Mouse (Mus musculus) liver, adult 2 months (tissue): ENCODE results near the gene Drg1. TPM values are rescaled to one million over a fixed set of nuclear protein-coding genes. Genes with fewer than 3 reads are reported as not detected.

Experiments
- DNase-seq: peaks from one replicate; pipeline ENCODE4 v3.0.0-alpha.2; 2011; ENCODE audit warnings: low read depth, low spot score; ENCODE audit errors: extremely low read depth
- H3K27ac ChIP-seq: fragments of 200-500 bp; replicated peaks from 2 replicates; pipeline ENCODE4 v1.5.1; 2012; ENCODE audit warnings: low read depth, mild to moderate bottlenecking, control low read depth, inconsistent platforms, low read length; ENCODE audit not compliant: insufficient read depth
- H3K27me3 ChIP-seq: fragments of 200-500 bp; 2 replicates; pipeline ENCODE4 v1.6.1; 2012; ENCODE audit warnings: mild to moderate bottlenecking, moderate library complexity, low read length, inconsistent platforms; ENCODE audit not compliant: control insufficient read depth, insufficient read depth
- H3K36me3 ChIP-seq: fragments of 200-500 bp; 2 replicates; pipeline ENCODE4 v1.6.1; 2012; ENCODE audit warnings: low read length, inconsistent platforms; ENCODE audit not compliant: control insufficient read depth, insufficient read depth
- H3K4me1 ChIP-seq: fragments of 200-500 bp; 2 replicates; pipeline ENCODE4 v1.6.1; 2011; ENCODE audit warnings: low read length; ENCODE audit not compliant: control insufficient read depth, insufficient read depth
- H3K4me3 ChIP-seq: fragments of 200-500 bp; 2 replicates; pipeline ENCODE4 v1.5.1; 2011; ENCODE audit warnings: low read depth, mild to moderate bottlenecking, control low read depth, low read length, moderate library complexity; ENCODE audit not compliant: insufficient read depth
- H3K79me2 ChIP-seq: fragments of 200-500 bp; 2 replicates; pipeline ENCODE4 v1.6.1; 2012; ENCODE audit warnings: inconsistent platforms, mild to moderate bottlenecking, low read length, moderate library complexity; ENCODE audit not compliant: control insufficient read depth, insufficient read depth
- H3K9ac ChIP-seq: fragments of 200-500 bp; 2 replicates; pipeline ENCODE4 v1.6.1; 2012; ENCODE audit warnings: low read depth, mild to moderate bottlenecking, control low read depth, inconsistent platforms, low read length
- CTCF ChIP-seq: fragments of 200-500 bp; IDR thresholded peaks from 2 replicates; pipeline ENCODE4 v1.5.1; 2011; ENCODE audit warnings: low read depth, low read length, control low read depth
- POLR2A ChIP-seq: fragments of 200-500 bp; IDR thresholded peaks from 2 replicates; pipeline ENCODE4 v1.6.1; 2011; ENCODE audit warnings: low read length, control low read depth; ENCODE audit not compliant: insufficient read depth; ENCODE audit errors: extremely low read depth
- WGBS: fragments of 180-500 bp; shearing (Covaris S2); methylation state at CpG from one replicate; pipeline ENCODE4 v1.1.7; 2018; 5-methylcytosine and 5-hydroxymethylcytosine counted together
- polyA plus RNA-seq: library from polyadenylated mRNA; depleted of rRNA; stranded (reverse); fragments of >200 nt; gene quantifications from 2 replicates; pipeline ENCODE4 v1.2.3, GENCODE M21; 2012
- total RNA-seq: library from RNA; depleted of rRNA; stranded (reverse); fragments of >200 nt; gene quantifications from 2 replicates; pipeline ENCODE4 v1.2.3, GENCODE M21; 2014

The Drg1 gene
- total and polyA plus RNA-seq, 2 experiments: 16.8 to 61.9 TPM

DNA sequence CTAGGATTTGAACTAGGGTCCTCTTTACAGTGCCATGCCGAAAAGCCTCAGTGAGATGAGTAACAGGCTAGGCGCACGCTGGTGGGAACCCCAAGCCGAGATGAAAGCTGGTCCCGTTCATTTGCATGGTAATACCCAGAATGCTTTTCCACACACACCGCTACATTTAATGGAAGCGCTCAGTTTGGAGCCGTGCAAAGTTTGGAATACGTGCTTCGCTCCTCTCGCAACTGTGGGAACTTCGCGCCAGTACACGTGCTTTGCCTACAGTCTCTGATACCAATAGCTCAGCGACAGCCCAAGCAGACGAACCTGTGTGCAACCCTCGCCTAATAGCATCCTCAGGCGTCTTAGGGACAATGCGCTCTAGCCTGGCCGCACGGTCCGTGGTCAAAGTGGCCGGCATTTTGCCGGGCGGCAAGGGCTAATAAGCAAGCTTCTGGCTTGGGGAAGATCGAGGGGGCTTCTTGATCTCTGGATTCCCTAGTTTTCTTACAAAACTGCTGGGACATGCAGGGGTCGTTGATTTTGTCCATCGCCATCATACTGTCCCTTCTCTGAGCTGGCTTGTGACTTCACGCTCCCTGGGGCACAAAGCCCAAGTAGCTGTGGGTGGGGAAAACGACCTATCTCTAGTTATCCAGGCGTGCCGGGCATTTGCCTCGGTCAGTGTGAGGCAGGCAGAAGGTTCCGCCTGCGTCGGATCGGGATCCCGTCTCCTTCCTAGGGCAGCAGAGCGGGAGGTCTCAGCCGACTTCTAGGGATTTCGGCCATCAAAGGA is 22.5 kb upstream of the Drg1 start, which contains the start of gene Patz1:
Patz1 (plus strand) TSS at position 354 of the 781 bp plus-strand sequence.
- Histone ChIP-seq H3K36me3 (no peaks in the 10 kb centered on the region; the same call in 1 of the 2 replicates), H3K4me1 (peaks cover 2% of the 10 kb centered on the region), H3K9ac (peak within 1 kb of the TSS; percentile 96), H3K27ac (peak within 1 kb of the TSS; percentile 85), H3K27me3 (no peaks in the 10 kb centered on the region), H3K79me2 (peaks cover 3% of the 10 kb centered on the region; the same call in 1 of the 2 replicates), H3K4me3 (peak within 1 kb of the TSS; percentile 97)
- TF ChIP-seq POLR2A (0 out of 2 replicates have a peak, but pooled peaks have one; percentile 12), CTCF (no peak)
- 2% methylated on average over 41 of the region's 41 CpGs for WGBS
- DNase-seq: peak; percentile 36

DNA sequence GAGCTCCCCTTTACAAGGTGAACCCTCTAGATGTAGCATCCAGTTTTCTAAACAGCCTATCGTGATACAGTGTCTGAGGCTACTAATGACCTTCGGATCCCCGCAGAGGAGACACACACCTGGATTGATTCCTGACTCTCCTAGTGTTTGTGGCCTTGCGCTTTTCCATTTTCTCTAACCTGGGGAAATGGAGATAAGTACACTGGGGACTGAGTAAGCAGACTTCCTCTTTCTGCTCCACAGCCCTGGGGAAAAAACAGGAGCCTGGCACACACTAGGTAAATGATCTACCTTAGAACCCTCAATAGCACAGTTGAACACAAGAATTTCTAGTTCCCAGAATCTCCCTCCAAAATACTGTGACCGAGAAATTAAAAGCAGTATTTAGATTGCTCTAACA is 21.7 kb upstream of the Drg1 start:
- H3K4me1 ChIP-seq: peaks cover 2% of the 10 kb centered on the region
- no peak overlapping the region for H3K9ac ChIP-seq
- H3K27ac ChIP-seq: no peak overlapping the region
- no peaks in the 10 kb centered on the region for H3K27me3 ChIP-seq
- WGBS: 53% methylated on average over 5 of the region's 5 CpGs
- DNase-seq: no peak
- no peaks in the 10 kb centered on the region for H3K36me3 ChIP-seq
- TF ChIP-seq POLR2A (no peak), CTCF (no peak)
- peaks cover 3% of the 10 kb centered on the region; the same call in 1 of the 2 replicates for H3K79me2 ChIP-seq
- H3K4me3 ChIP-seq: no peak overlapping the region

DNA sequence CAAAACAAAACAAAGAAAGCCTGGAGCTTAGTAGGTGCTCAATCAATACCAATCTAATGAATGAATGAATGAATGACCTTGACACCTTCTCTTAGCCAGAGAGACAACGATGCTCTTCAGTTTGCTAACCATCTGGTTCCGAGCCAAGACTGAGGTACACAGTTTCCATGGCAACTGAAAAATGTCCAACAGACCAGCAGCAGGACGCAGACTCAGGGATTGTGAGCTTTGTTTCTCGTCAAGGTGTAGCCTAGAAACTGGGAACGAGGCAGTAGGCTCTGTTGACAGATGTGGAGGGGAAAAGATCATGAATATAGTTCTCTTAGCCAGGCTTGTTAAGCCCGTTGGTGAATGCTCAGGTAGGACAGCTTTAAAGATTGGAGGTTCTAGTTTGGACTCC is 20.9 kb upstream of the Drg1 start:
- no peaks in the 10 kb centered on the region for H3K27me3 ChIP-seq
- H3K79me2 ChIP-seq: peaks cover 3% of the 10 kb centered on the region; the same call in 1 of the 2 replicates
- TF ChIP-seq CTCF: no peak
- no peak overlapping the region for H3K9ac ChIP-seq
- no peak overlapping the region for H3K27ac ChIP-seq
- H3K4me3 ChIP-seq: no peak overlapping the region
- H3K36me3 ChIP-seq: no peaks in the 10 kb centered on the region
- peak; percentile 65 for DNase-seq
- peaks cover 2% of the 10 kb centered on the region for H3K4me1 ChIP-seq
- WGBS: 21% methylated on average over 6 of the region's 6 CpGs

DNA sequence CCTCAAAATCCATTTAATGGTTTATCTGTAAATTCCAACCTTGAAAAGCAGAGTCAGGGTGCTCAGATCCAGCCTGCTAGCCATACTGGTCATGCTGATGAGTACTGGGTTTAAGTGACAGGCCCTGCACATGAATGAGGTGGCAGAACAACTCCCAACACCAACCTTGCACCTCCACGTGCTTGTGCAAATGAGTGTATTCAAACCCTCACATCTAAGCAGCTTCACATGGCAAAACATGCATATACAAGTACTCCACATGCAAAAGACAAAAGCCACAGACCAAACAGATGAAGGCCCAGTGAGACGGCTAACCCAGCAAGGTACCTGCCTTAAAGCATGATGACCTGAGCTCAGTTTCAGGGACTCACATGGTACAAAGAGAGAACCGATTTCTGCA is 19.7 kb upstream of the Drg1 start:
- H3K79me2 ChIP-seq: no peaks in the 10 kb centered on the region
- H3K27me3 ChIP-seq: no peaks in the 10 kb centered on the region
- no peak for DNase-seq
- H3K4me3 ChIP-seq: no peak overlapping the region
- H3K4me1 ChIP-seq: peaks cover 2% of the 10 kb centered on the region
- no peaks in the 10 kb centered on the region for H3K36me3 ChIP-seq
- WGBS: 84% methylated on average over 3 of the region's 3 CpGs
- TF ChIP-seq CTCF: no peak
- no peak for TF ChIP-seq POLR2A
- H3K27ac ChIP-seq: no peak overlapping the region
- H3K9ac ChIP-seq: no peak overlapping the region

DNA sequence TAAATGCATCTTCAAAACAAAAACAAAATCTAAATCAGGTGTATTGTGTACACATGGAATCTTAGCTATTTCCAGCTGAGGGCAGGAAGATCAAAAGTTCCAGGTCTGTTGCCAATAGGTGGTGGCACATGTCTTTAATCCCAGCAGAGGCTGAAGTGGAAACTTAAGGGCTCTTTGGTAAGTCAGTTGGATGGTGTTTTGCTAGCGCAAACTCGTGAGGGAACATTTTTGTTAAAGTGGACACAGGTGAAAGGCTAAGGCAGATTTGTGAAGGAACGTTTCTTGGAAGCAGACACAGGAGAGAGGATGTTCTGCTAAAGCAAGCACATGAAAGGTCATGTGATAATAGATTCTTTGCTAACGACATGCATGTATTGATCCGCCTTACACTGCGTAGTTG is 17.4 kb upstream of the Drg1 start:
- Histone ChIP-seq H3K27me3 (no peaks in the 10 kb centered on the region), H3K79me2 (no peaks in the 10 kb centered on the region), H3K36me3 (no peaks in the 10 kb centered on the region), H3K9ac (no peak overlapping the region), H3K4me3 (no peak overlapping the region), H3K4me1 (no peaks in the 10 kb centered on the region), H3K27ac (no peak overlapping the region)
- no peak for TF ChIP-seq CTCF
- TF ChIP-seq POLR2A: no peak
- no peak for DNase-seq
- 90% methylated on average over 6 of the region's 6 CpGs for WGBS

DNA sequence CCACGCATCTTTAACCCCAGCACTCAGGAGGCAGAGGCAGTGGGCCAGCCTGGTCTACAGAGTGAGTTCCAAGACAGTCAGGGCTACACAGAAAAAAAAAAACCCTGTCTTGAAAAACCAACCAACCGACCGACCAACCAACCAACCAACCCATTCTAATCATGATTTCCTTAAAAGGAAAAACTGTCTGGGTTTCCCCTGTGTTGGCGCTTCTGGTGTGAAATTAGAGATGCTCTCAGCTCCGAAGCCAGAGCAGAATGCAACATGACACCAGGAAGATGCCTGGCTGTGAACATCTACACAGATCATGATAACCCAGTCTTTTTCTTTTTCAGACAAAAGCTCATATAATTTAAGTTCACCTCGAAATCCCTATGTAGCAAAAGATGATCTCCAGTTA is 16.7 kb upstream of the Drg1 start:
- Histone ChIP-seq H3K4me1 (no peaks in the 10 kb centered on the region), H3K27me3 (no peaks in the 10 kb centered on the region), H3K36me3 (no peaks in the 10 kb centered on the region), H3K9ac (no peak overlapping the region), H3K4me3 (no peak overlapping the region), H3K79me2 (no peaks in the 10 kb centered on the region), H3K27ac (no peak overlapping the region)
- no peak for TF ChIP-seq POLR2A
- no peak for TF ChIP-seq CTCF
- DNase-seq: no peak
- 94% methylated on average over 6 of the region's 6 CpGs for WGBS
